Mouse (Mus musculus): ENCODE results near the gene Gm3147.
"Not testable (repeated sequence)": the region's sequence is repeated elsewhere in the genome, so short reads cannot be mapped to it uniquely, and the experiment has no call there.

Gm3147 gene

GRCm38 (mm10) chr5:94616242-94616641 is at the start of gene Gm3147:
Gene Gm3147, minus strand, starts transcription at chr5:94616342.
- DNase-seq, result not testable (repeated sequence)

- not testable (repeated sequence) for DNase-seq
Measured at GRCm38 (mm10) chr5:94648082-94648481, 31.9 kb upstream of the Gm3147 start, which contains the start of gene Gm6205. Gene Gm6205, plus strand, starts transcription at chr5:94648382.

GRCm38 (mm10) chr5:94623679-94624078 is 7.5 kb upstream of the Gm3147 start, which contains the start of gene Gm6509:
Gene Gm6509, plus strand, starts transcription at chr5:94623979.
- DNase-seq, result not testable (repeated sequence)

Measured in right cerebral cortex, adult 18-20 months (tissue).